Mouse (Mus musculus) thymus, adult 2 months (tissue): ENCODE measurements around the gene Tyrp1. TPM values are rescaled to one million over a fixed set of nuclear protein-coding genes. Genes with fewer than 3 reads are reported as not detected.

Source experiments
- DNase-seq: peaks from one replicate; pipeline ENCODE4 v3.0.0; 2021
- H3K27ac ChIP-seq: fragments of 200-500 bp; 2 replicates; pipeline ENCODE4 v1.5.1; 2012; ENCODE audit warnings: low read length, control low read depth; ENCODE audit not compliant: control insufficient read depth, insufficient read depth
- H3K27me3 ChIP-seq: fragments of 200-500 bp; 2 replicates; pipeline ENCODE4 v1.6.1; 2012; ENCODE audit warnings: mild to moderate bottlenecking, low read length, moderate library complexity, mixed read lengths; ENCODE audit not compliant: control insufficient read depth, insufficient read depth
- H3K36me3 ChIP-seq: fragments of 200-500 bp; 2 replicates; pipeline ENCODE4 v1.6.1; 2012; ENCODE audit warnings: mild to moderate bottlenecking, low read length, moderate library complexity; ENCODE audit not compliant: control insufficient read depth, insufficient read depth
- H3K4me1 ChIP-seq: fragments of 200-500 bp; replicated peaks from 2 replicates; pipeline ENCODE4 v1.6.1; 2012; ENCODE audit warnings: low read length; ENCODE audit not compliant: control insufficient read depth, insufficient read depth
- H3K4me3 ChIP-seq: fragments of 200-500 bp; 2 replicates; pipeline ENCODE4 v1.5.1; 2012; ENCODE audit warnings: mild to moderate bottlenecking, low read length, control low read depth, moderate library complexity; ENCODE audit not compliant: control insufficient read depth, insufficient read depth
- CTCF ChIP-seq: fragments of 200-500 bp; IDR thresholded peaks from 2 replicates; pipeline ENCODE4 v1.5.1; 2012; ENCODE audit warnings: mild to moderate bottlenecking, control low read depth, low read length, moderate library complexity, borderline replicate concordance; ENCODE audit not compliant: control insufficient read depth, poor library complexity, insufficient read depth; ENCODE audit errors: extremely low read depth
- POLR2A ChIP-seq: fragments of 200-500 bp; IDR thresholded peaks from 2 replicates; pipeline ENCODE4 v1.6.1; 2012; ENCODE audit warnings: mild to moderate bottlenecking, low read length, control low read depth, moderate library complexity; ENCODE audit not compliant: control insufficient read depth, poor library complexity, insufficient read depth; ENCODE audit errors: extremely low read depth
- WGBS: fragments of 180-500 bp; shearing (Covaris S2); methylation state at CpG from one replicate; pipeline ENCODE4 v1.1.7; 2018; 5-methylcytosine and 5-hydroxymethylcytosine counted together
- polyA plus RNA-seq: library from polyadenylated mRNA; depleted of rRNA; stranded (reverse); fragments of >200 nt; gene quantifications from 2 replicates; pipeline ENCODE4 v1.2.3, GENCODE M21; 2012; rRNA removed

Tyrp1 gene
- polyA plus RNA-seq, 1 experiment, result 0.08 TPM

DNA sequence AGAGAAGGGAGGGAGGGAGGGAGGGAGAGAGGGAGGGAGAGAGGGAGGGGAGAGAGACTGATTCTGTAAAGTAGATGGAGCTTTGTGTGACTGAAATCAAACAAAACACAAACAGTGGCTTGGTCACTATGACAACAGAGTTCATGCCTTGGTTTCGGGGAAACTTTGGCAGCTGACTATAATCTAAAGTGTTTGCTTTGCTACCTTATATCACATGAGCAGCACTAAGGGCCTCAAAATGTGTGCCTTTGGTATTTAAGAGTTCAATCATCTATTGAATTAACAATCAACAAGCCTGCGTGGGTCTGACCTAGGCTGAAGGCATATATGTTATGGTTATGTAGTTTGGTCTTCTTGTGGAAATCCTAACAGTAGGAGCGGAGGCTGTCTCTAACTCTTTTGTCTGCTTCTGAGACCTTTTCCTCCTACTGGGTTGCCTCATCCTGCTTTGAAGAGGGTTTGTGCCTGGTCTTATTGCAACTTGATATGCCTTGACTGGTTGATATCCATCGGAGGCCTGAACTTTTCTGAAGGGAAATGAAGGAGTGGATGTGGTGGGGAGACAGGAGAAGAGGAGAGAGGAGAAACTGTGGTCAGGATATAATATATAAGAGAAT is 61.5 kb downstream of the Tyrp1 start:
- 84% methylated on average over 4 of the region's 4 CpGs for WGBS
- no peak for TF ChIP-seq CTCF
- no peak for TF ChIP-seq POLR2A
- no peaks in the 10 kb centered on the region for H3K4me1 ChIP-seq
- no peak overlapping the region for H3K4me3 ChIP-seq
- no peaks in the 10 kb centered on the region for H3K27me3 ChIP-seq
- no peak for DNase-seq
- no peak overlapping the region for H3K27ac ChIP-seq
- H3K36me3 ChIP-seq, result no peaks in the 10 kb centered on the region

Other genes starting within 250 kb of the Tyrp1 start
- 4.2 and 4.4 TPM in 2 replicates for gene Lurap1l, start 76.5 kb downstream of the Tyrp1 start, polyA plus RNA-seq